ENCODE assay signal across 18 mouse cellular contexts in the genomic region with DNA sequence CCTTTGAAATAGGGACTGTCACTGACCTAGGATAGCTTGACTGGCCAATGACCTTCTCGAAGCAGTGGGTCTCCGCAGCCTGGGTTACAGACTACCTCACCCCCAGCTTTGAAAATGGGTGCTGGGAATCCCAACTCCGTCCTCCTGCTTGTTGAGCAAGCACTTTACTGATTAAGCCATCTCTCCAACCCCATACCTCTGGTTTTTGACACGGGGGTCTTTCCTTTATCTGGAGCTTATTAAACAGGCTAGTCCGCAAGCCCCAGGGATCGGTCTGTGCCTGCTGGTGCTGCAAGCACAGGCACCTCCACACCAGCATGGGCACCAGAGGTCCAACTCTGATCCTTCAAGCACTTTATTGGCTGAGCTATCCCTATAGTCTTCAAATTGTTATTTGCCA.
"Had no signal": no experiment of that assay in that cellular context is flagged by ENCODE, and none has a peak within 500 bp of the region (broad histone marks: within the 10 kb centered on the region; RNA-seq: fewer than 3 reads in every experiment).

No protein-coding gene starts in this region.

- H3K9me3 ChIP-seq: liver, embryonic 13.5 days; megakaryocyte, embryonic 14.5 days; midbrain, embryonic 10.5 days; midbrain, embryonic 13.5 days; neural tube, embryonic 12.5 days; stomach, embryonic 15.5 days had no signal

- DNase-seq: kidney, adult 2 months; kidney, postnatal 25 days; layer of hippocampus, adult 9-11 months; liver, embryonic 13.5 days; lung, postnatal 10 days; retina, postnatal 1 day; right cerebral cortex, postnatal 25 days; spleen, adult 18-20 months; thymus, postnatal 25 days had no signal

- H3K4me3 ChIP-seq: layer of hippocampus, adult 2 months; megakaryocyte, embryonic 14.5 days; neural tube, embryonic 12.5 days; stomach, embryonic 15.5 days had no signal

- ATAC-seq: intestine, postnatal 0 days; midbrain, embryonic 13.5 days; midbrain, embryonic 16.5 days had no signal

- H3K36me3 ChIP-seq: midbrain, embryonic 13.5 days had no signal

- H3K27me3 ChIP-seq: midbrain, embryonic 13.5 days; neural tube, embryonic 12.5 days; stomach, embryonic 15.5 days had no signal

- H3K27ac ChIP-seq: kidney, postnatal 0 days; layer of hippocampus, adult 2 months; liver, embryonic 13.5 days; midbrain, embryonic 10.5 days; midbrain, embryonic 13.5 days; neural tube, embryonic 12.5 days; stomach, embryonic 15.5 days had no signal

- H3K9ac ChIP-seq: midbrain, embryonic 13.5 days; neural tube, embryonic 12.5 days; stomach, embryonic 15.5 days had no signal
